Mouse (Mus musculus): Measurements from ENCODE around the gene Lmtk3.
A peak's percentile ranks its signal among the peaks of the same experiment; 100 is the strongest.

The Lmtk3 gene

GRCm38 (mm10) chr7:45809276-45810075 is 25.9 kb downstream of the Lmtk3 start:
- DNase-seq (ENCODE audit: low spot score), result no peak

GRCm38 (mm10) chr7:45812921-45813320 is 29.4 kb downstream of the Lmtk3 start:
- DNase-seq (ENCODE audit: low spot score), result no peak

GRCm38 (mm10) chr7:45813787-45814779 is 30.5 kb downstream of the Lmtk3 start, which contains the start of gene Cyth2:
Gene Cyth2 (minus strand): TSS chr7:45814581.
- peak; percentile 99 for DNase-seq (ENCODE audit: low spot score)

- no peak for DNase-seq (ENCODE audit: low spot score)
Measured at GRCm38 (mm10) chr7:45814841-45815240, 31.3 kb downstream of the Lmtk3 start.

- DNase-seq (ENCODE audit: low spot score), result peak; percentile 54
Measured at GRCm38 (mm10) chr7:45815323-45815983, 31.9 kb downstream of the Lmtk3 start.

- no peak for DNase-seq (ENCODE audit: low spot score)
Measured at GRCm38 (mm10) chr7:45815984-45816351, 32.4 kb downstream of the Lmtk3 start.

- no peak for DNase-seq (ENCODE audit: low spot score)
Measured at GRCm38 (mm10) chr7:45819843-45820242, 36.3 kb downstream of the Lmtk3 start.

- no peak for DNase-seq (ENCODE audit: low spot score)
Measured at GRCm38 (mm10) chr7:45820913-45821312, 37.4 kb downstream of the Lmtk3 start.

GRCm38 (mm10) chr7:45824598-45824997 is 41.1 kb downstream of the Lmtk3 start, which contains the start of gene Kcnj14:
Gene Kcnj14 (minus strand): TSS chr7:45824782.
- no peak for DNase-seq (ENCODE audit: low spot score)

- no peak for DNase-seq (ENCODE audit: low spot score)
Measured at GRCm38 (mm10) chr7:45826631-45827030, 43.1 kb downstream of the Lmtk3 start.

GRCm38 (mm10) chr7:45830427-45831127 is 47.0 kb downstream of the Lmtk3 start, which contains the start of gene Grwd1:
Gene Grwd1 (minus strand): TSS chr7:45830944.
- peak; percentile 96 for DNase-seq (ENCODE audit: low spot score)

GRCm38 (mm10) chr7:45831128-45831525 is 47.6 kb downstream of the Lmtk3 start:
- DNase-seq (ENCODE audit: low spot score), result no peak

- no peak for DNase-seq (ENCODE audit: low spot score)
Measured at GRCm38 (mm10) chr7:45832428-45832827, 48.9 kb downstream of the Lmtk3 start.

- DNase-seq (ENCODE audit: low spot score), result no peak
Measured at GRCm38 (mm10) chr7:45833148-45833790, 49.7 kb downstream of the Lmtk3 start.

GRCm38 (mm10) chr7:45833924-45834323 is 50.4 kb downstream of the Lmtk3 start:
- no peak for DNase-seq (ENCODE audit: low spot score)

GRCm38 (mm10) chr7:45842950-45843744 is 59.6 kb downstream of the Lmtk3 start:
- DNase-seq (ENCODE audit: low spot score), result no peak

- DNase-seq (ENCODE audit: low spot score), result no peak
Measured at GRCm38 (mm10) chr7:45848447-45849027, 65.0 kb downstream of the Lmtk3 start.

- DNase-seq (ENCODE audit: low spot score), result no peak
Measured at GRCm38 (mm10) chr7:45850661-45851060, 67.1 kb downstream of the Lmtk3 start.

- DNase-seq (ENCODE audit: low spot score), result no peak
Measured at GRCm38 (mm10) chr7:45853089-45853488, 69.6 kb downstream of the Lmtk3 start.

Data from embryo, embryonic 10 days (tissue).